Mouse (Mus musculus) midbrain, embryonic 14.5 days (tissue): Measurements from ENCODE around the gene Sp6. TPM values are rescaled to one million over a fixed set of nuclear protein-coding genes. Genes with fewer than 3 reads are reported as not detected.

Source experiments
- ATAC-seq: fragments of 200-750 bp; cut with Nextera tagmentation; 2 replicates; pipeline ENCODE4 v1.8.0; 2017; ENCODE audit warnings: moderate number of reproducible peaks, moderate library complexity; ENCODE audit not compliant: low FRiP score, low TSS enrichment
- DNase-seq: peaks from one replicate; pipeline ENCODE4 v3.0.0-alpha.2; 2015
- H3K27ac ChIP-seq: fragments of 300-500 bp; sonication (generic); replicated peaks from 2 replicates; pipeline ENCODE4 v1.5.1; 2014; ENCODE audit warnings: mild to moderate bottlenecking, low read depth, low read length, moderate library complexity
- H3K27me3 ChIP-seq: fragments of 300-500 bp; sonication (generic); 2 replicates; pipeline ENCODE4 v1.6.1; 2014; ENCODE audit warnings: low read length, control low read depth, mixed read lengths; ENCODE audit not compliant: control insufficient read depth, insufficient read depth
- H3K36me3 ChIP-seq: fragments of 300-500 bp; sonication (generic); 2 replicates; pipeline ENCODE4 v1.6.1; 2014; ENCODE audit warnings: low read length, control low read depth; ENCODE audit not compliant: control insufficient read depth, insufficient read depth
- H3K4me1 ChIP-seq: fragments of 300-500 bp; sonication (generic); 2 replicates; pipeline ENCODE4 v1.6.1; 2014; ENCODE audit warnings: mild to moderate bottlenecking, antibody characterized with exemption, low read length, control low read depth; ENCODE audit not compliant: control insufficient read depth, insufficient read depth
- H3K4me2 ChIP-seq: fragments of 300-500 bp; sonication (generic); 2 replicates; pipeline ENCODE4 v1.6.1; 2014; ENCODE audit warnings: mild to moderate bottlenecking, low read length, moderate library complexity
- H3K4me3 ChIP-seq: fragments of 300-500 bp; sonication (generic); replicated peaks from 2 replicates; pipeline ENCODE4 v1.5.1; 2014; ENCODE audit warnings: low read depth, low read length
- H3K9ac ChIP-seq: fragments of 300-500 bp; sonication (generic); replicated peaks from 2 replicates; pipeline ENCODE4 v1.6.1; 2014; ENCODE audit warnings: mild to moderate bottlenecking, low read length, moderate library complexity
- H3K9me3 ChIP-seq: fragments of 300-500 bp; sonication (generic); 2 replicates; pipeline ENCODE4 v1.6.1; 2016; ENCODE audit warnings: low read length, control low read depth, mixed read lengths; ENCODE audit not compliant: control insufficient read depth
- WGBS: fragments of 180-500 bp; shearing (Covaris S2); extraction: QIAGEN DNeasy Blood & Tissue Kit; methylation state at CpG from one replicate; pipeline ENCODE4 v1.1.7; 2014; 5-methylcytosine and 5-hydroxymethylcytosine counted together
- polyA plus RNA-seq: library from polyadenylated mRNA; unstranded; fragments of >200 nt; fragmentation: Nextera tagmentation; extraction: Ambion mirVana; gene quantifications from 2 replicates; pipeline ENCODE4 v1.2.1, GENCODE M21; 2014

Gene Sp6
- polyA plus RNA-seq, 1 experiment from 2014 or later = not detected

- Histone ChIP-seq H3K4me1 (peaks cover 13% of the 10 kb centered on the region; the same call in 1 of the 2 replicates), H3K9ac (no peak overlapping the region), H3K4me3 (no peak overlapping the region), H3K4me2 (no peak overlapping the region), H3K36me3 (no peaks in the 10 kb centered on the region), H3K9me3 (no peaks in the 10 kb centered on the region), H3K27ac (no peak overlapping the region), H3K27me3 (no peaks in the 10 kb centered on the region)
- WGBS = 66% methylated on average over 7 of the region's 7 CpGs
- DNase-seq (no peak), ATAC-seq (no peak)
Measured at GRCm38 (mm10) chr11:97038881-97039280, 25.7 kb downstream of the Sp6 start.

GRCm38 (mm10) chr11:97040301-97041021, 27.3 kb downstream of the Sp6 start:
- Histone ChIP-seq H3K4me3 (peak overlapping the region; percentile 63), H3K27me3 (no peaks in the 10 kb centered on the region), H3K9ac (0 out of 2 replicates have a peak overlapping the region, but pooled peaks have one; percentile 45), H3K27ac (peak overlapping the region; percentile 52; the same call in 1 of the 2 replicates), H3K4me1 (peaks cover 13% of the 10 kb centered on the region; the same call in 1 of the 2 replicates), H3K9me3 (no peaks in the 10 kb centered on the region), H3K4me2 (peak overlapping the region; percentile 78), H3K36me3 (0 out of 2 replicates have a peak, but pooled peaks cover 6% of the 10 kb centered on the region)
- ATAC-seq (no peak), DNase-seq (no peak)
- 50% methylated on average over 12 of the region's 12 CpGs for WGBS

- ATAC-seq (peak; percentile 90), DNase-seq (peak; percentile 99)
- Histone ChIP-seq H3K27ac (peak within 1 kb of the TSS; percentile 84), H3K4me1 (peaks cover 13% of the 10 kb centered on the region; the same call in 1 of the 2 replicates), H3K4me3 (peak within 1 kb of the TSS; percentile 63), H3K36me3 (0 out of 2 replicates have a peak, but pooled peaks cover 6% of the 10 kb centered on the region), H3K9me3 (no peaks in the 10 kb centered on the region), H3K27me3 (no peaks in the 10 kb centered on the region), H3K4me2 (peak within 1 kb of the TSS; percentile 83), H3K9ac (peak within 1 kb of the TSS; percentile 84)
- WGBS = under 1% methylated on average over 48 of the region's 48 CpGs
Measured at GRCm38 (mm10) chr11:97041022-97041899, 28.1 kb downstream of the Sp6 start, which contains the start of the genes Lrrc46 and Mrpl10. TSS of gene Lrrc46 (minus strand) at chr11:97041407. TSS of gene Mrpl10 (plus strand) at chr11:97041560.

- no peaks in the 10 kb centered on the region for H3K27me3 ChIP-seq
- ATAC-seq = no peak
- no peaks in the 10 kb centered on the region for H3K9me3 ChIP-seq
- H3K4me2 ChIP-seq = no peak overlapping the region
- DNase-seq = no peak
- no peak overlapping the region for H3K4me3 ChIP-seq
- H3K4me1 ChIP-seq = peaks cover 13% of the 10 kb centered on the region; the same call in 1 of the 2 replicates
- H3K9ac ChIP-seq = no peak overlapping the region
- WGBS = 97% methylated on average over 8 of the region's 8 CpGs
- peaks cover 26% of the 10 kb centered on the region for H3K36me3 ChIP-seq
- no peak overlapping the region for H3K27ac ChIP-seq
Measured at GRCm38 (mm10) chr11:97044902-97045301, 31.7 kb downstream of the Sp6 start.

GRCm38 (mm10) chr11:97045861-97046260, 32.7 kb downstream of the Sp6 start:
- Histone ChIP-seq H3K27ac (no peak overlapping the region), H3K4me1 (peaks cover 11% of the 10 kb centered on the region; the same call in 1 of the 2 replicates), H3K9me3 (no peaks in the 10 kb centered on the region), H3K36me3 (peaks cover 26% of the 10 kb centered on the region), H3K4me2 (no peak overlapping the region), H3K4me3 (no peak overlapping the region), H3K9ac (no peak overlapping the region), H3K27me3 (no peaks in the 10 kb centered on the region)
- ATAC-seq (no peak), DNase-seq (no peak)
- WGBS = 84% methylated on average over 7 of the region's 7 CpGs

- ATAC-seq (no peak), DNase-seq (no peak)
- Histone ChIP-seq H3K36me3 (peaks cover 30% of the 10 kb centered on the region), H3K27me3 (no peaks in the 10 kb centered on the region), H3K27ac (no peak overlapping the region), H3K9me3 (no peaks in the 10 kb centered on the region), H3K4me1 (peaks cover 14% of the 10 kb centered on the region), H3K4me2 (no peak overlapping the region), H3K9ac (no peak overlapping the region), H3K4me3 (no peak overlapping the region)
- 88% methylated on average over 8 of the region's 8 CpGs for WGBS
Measured at GRCm38 (mm10) chr11:97048090-97048650, 35.0 kb downstream of the Sp6 start.

GRCm38 (mm10) chr11:97049492-97050085, 36.4 kb downstream of the Sp6 start:
- Histone ChIP-seq H3K9me3 (no peaks in the 10 kb centered on the region), H3K4me1 (peaks cover 14% of the 10 kb centered on the region), H3K4me2 (no peak overlapping the region), H3K4me3 (no peak overlapping the region), H3K27ac (no peak overlapping the region), H3K9ac (no peak overlapping the region), H3K27me3 (no peaks in the 10 kb centered on the region), H3K36me3 (peaks cover 35% of the 10 kb centered on the region)
- ATAC-seq (no peak), DNase-seq (no peak)
- WGBS = 79% methylated on average over 6 of the region's 6 CpGs
